Mouse (Mus musculus) stomach, embryonic 14.5 days (tissue): ENCODE measurements around the gene Pradc1. TPM values are rescaled to one million over a fixed set of nuclear protein-coding genes. Genes with fewer than 3 reads are reported as not detected.

Experiments used
- ATAC-seq: fragments of 200-750 bp; cut with Nextera tagmentation; 2 replicates; pipeline ENCODE4 v1.8.0; 2017; ENCODE audit warnings: low read depth, moderate TSS enrichment; ENCODE audit not compliant: insufficient number of reproducible peaks, insufficient read depth, low FRiP score
- H3K27ac ChIP-seq: fragments of 300-500 bp; sonication (generic); 2 replicates; pipeline ENCODE4 v1.5.1; 2014; ENCODE audit warnings: mild to moderate bottlenecking, low read length, moderate library complexity, mixed read lengths
- H3K27me3 ChIP-seq: fragments of 300-500 bp; sonication (generic); 2 replicates; pipeline ENCODE4 v1.6.1; 2014; ENCODE audit warnings: low read length, control low read depth, mixed read lengths; ENCODE audit not compliant: control insufficient read depth, insufficient read depth
- H3K36me3 ChIP-seq: fragments of 300-500 bp; sonication (generic); 2 replicates; pipeline ENCODE4 v1.6.1; 2014; ENCODE audit warnings: mild to moderate bottlenecking, control low read depth, low read length, moderate library complexity, mixed read lengths; ENCODE audit not compliant: control insufficient read depth, insufficient read depth
- H3K4me1 ChIP-seq: fragments of 300-500 bp; sonication (generic); 2 replicates; pipeline ENCODE4 v1.6.1; 2014; ENCODE audit warnings: low read length, control low read depth, mixed read lengths; ENCODE audit not compliant: control insufficient read depth, insufficient read depth
- H3K4me2 ChIP-seq: fragments of 300-500 bp; sonication (generic); replicated peaks from 2 replicates; pipeline ENCODE4 v1.6.1; 2014; ENCODE audit warnings: low read depth, low read length, control low read depth
- H3K4me3 ChIP-seq: fragments of 300-500 bp; sonication (generic); 2 replicates; pipeline ENCODE4 v1.5.1; 2014; ENCODE audit warnings: low read depth, low read length, control low read depth
- H3K9ac ChIP-seq: fragments of 300-500 bp; sonication (generic); replicated peaks from 2 replicates; pipeline ENCODE4 v1.6.1; 2014; ENCODE audit warnings: low read depth, mild to moderate bottlenecking, control low read depth, low read length, moderate library complexity, mixed read lengths
- H3K9me3 ChIP-seq: fragments of 300-500 bp; sonication (generic); 2 replicates; pipeline ENCODE4 v1.6.1; 2016; ENCODE audit warnings: low read depth, low read length, control low read depth; ENCODE audit not compliant: control insufficient read depth
- WGBS: fragments of 180-500 bp; shearing (Covaris S2); extraction: QIAGEN DNeasy Blood & Tissue Kit; methylation state at CpG from one replicate; pipeline ENCODE4 v1.1.7; 2014; 5-methylcytosine and 5-hydroxymethylcytosine counted together
- polyA plus RNA-seq: library from polyadenylated mRNA; unstranded; fragments of >200 nt; fragmentation: Nextera tagmentation; extraction: Ambion mirVana; gene quantifications from 2 replicates; pipeline ENCODE4 v1.2.1, GENCODE M21; 2014

Pradc1 gene
- polyA plus RNA-seq, 1 experiment from 2014 or later = 25.2 TPM

- Histone ChIP-seq H3K9ac (no peak overlapping the region), H3K9me3 (no peaks in the 10 kb centered on the region), H3K36me3 (no peaks in the 10 kb centered on the region), H3K4me2 (no peak overlapping the region), H3K4me3 (no peak overlapping the region), H3K4me1 (no peaks in the 10 kb centered on the region), H3K27me3 (peaks cover 31% of the 10 kb centered on the region), H3K27ac (no peak overlapping the region)
- 89% methylated on average over 2 of the region's 2 CpGs for WGBS
- ATAC-seq = no peak
These were observed 34.0 kb upstream of the Pradc1 start for GRCm38 (mm10) chr6:85485738-85486137.

GRCm38 (mm10) chr6:85483843-85484721 is 32.3 kb upstream of the Pradc1 start:
- no peaks in the 10 kb centered on the region for H3K9me3 ChIP-seq

GRCm38 (mm10) chr6:85480685-85481084 is 28.9 kb upstream of the Pradc1 start:
- Histone ChIP-seq H3K4me3 (no peak overlapping the region), H3K27ac (no peak overlapping the region), H3K9ac (no peak overlapping the region), H3K36me3 (no peaks in the 10 kb centered on the region), H3K9me3 (no peaks in the 10 kb centered on the region), H3K4me2 (no peak overlapping the region), H3K4me1 (no peaks in the 10 kb centered on the region), H3K27me3 (peaks cover 22% of the 10 kb centered on the region)
- no peak for ATAC-seq
- 75% methylated on average over 16 of the region's 16 CpGs for WGBS

More at GRCm38 (mm10) chr6:85483843-85484721, 32.3 kb upstream of the Pradc1 start:
- ATAC-seq = no peak
- H3K9ac ChIP-seq = no peak overlapping the region
- peak overlapping the region; percentile 45 for H3K4me2 ChIP-seq
- H3K27me3 ChIP-seq = peaks cover 31% of the 10 kb centered on the region
- H3K36me3 ChIP-seq = no peaks in the 10 kb centered on the region
- peak overlapping the region; percentile 27 for H3K4me3 ChIP-seq
- H3K27ac ChIP-seq = no peak overlapping the region
- WGBS = 2% methylated on average over 88 of the region's 92 CpGs
- H3K4me1 ChIP-seq = no peaks in the 10 kb centered on the region

GRCm38 (mm10) chr6:85479979-85480378 is 28.2 kb upstream of the Pradc1 start:
- Histone ChIP-seq H3K4me3 (no peak overlapping the region), H3K4me1 (no peaks in the 10 kb centered on the region), H3K27me3 (peaks cover 17% of the 10 kb centered on the region), H3K9ac (no peak overlapping the region), H3K36me3 (no peaks in the 10 kb centered on the region), H3K9me3 (no peaks in the 10 kb centered on the region), H3K4me2 (no peak overlapping the region), H3K27ac (no peak overlapping the region)
- 89% methylated on average over 5 of the region's 5 CpGs for WGBS
- no peak for ATAC-seq

GRCm38 (mm10) chr6:85478416-85478815 is 26.6 kb upstream of the Pradc1 start:
- Histone ChIP-seq H3K4me2 (no peak overlapping the region), H3K4me3 (no peak overlapping the region), H3K9me3 (no peaks in the 10 kb centered on the region), H3K9ac (no peak overlapping the region), H3K36me3 (no peaks in the 10 kb centered on the region), H3K27me3 (peaks cover 3% of the 10 kb centered on the region; the same call in 1 of the 2 replicates), H3K4me1 (no peaks in the 10 kb centered on the region), H3K27ac (no peak overlapping the region)
- no peak for ATAC-seq
- 47% methylated on average over 14 of the region's 14 CpGs for WGBS

- 37% methylated on average over 10 of the region's 10 CpGs for WGBS
- no peak overlapping the region for H3K27ac ChIP-seq
- no peaks in the 10 kb centered on the region for H3K9me3 ChIP-seq
- no peaks in the 10 kb centered on the region; the same call in 1 of the 2 replicates for H3K27me3 ChIP-seq
- no peaks in the 10 kb centered on the region for H3K4me1 ChIP-seq
- H3K9ac ChIP-seq = no peak overlapping the region
- H3K36me3 ChIP-seq = no peaks in the 10 kb centered on the region
- H3K4me2 ChIP-seq = no peak overlapping the region
- ATAC-seq = no peak
- no peak overlapping the region for H3K4me3 ChIP-seq
These were observed 25.7 kb upstream of the Pradc1 start for GRCm38 (mm10) chr6:85477366-85477917.

GRCm38 (mm10) chr6:85475581-85475980 is 23.8 kb upstream of the Pradc1 start:
- Histone ChIP-seq H3K9me3 (no peaks in the 10 kb centered on the region), H3K27ac (no peak overlapping the region), H3K4me2 (no peak overlapping the region), H3K4me1 (no peaks in the 10 kb centered on the region), H3K27me3 (no peaks in the 10 kb centered on the region), H3K4me3 (no peak overlapping the region), H3K9ac (no peak overlapping the region), H3K36me3 (no peaks in the 10 kb centered on the region)
- 73% methylated on average over 3 of the region's 3 CpGs for WGBS
- ATAC-seq = no peak

- no peak overlapping the region for H3K9ac ChIP-seq
- H3K4me1 ChIP-seq = no peaks in the 10 kb centered on the region
- H3K4me2 ChIP-seq = no peak overlapping the region
- peaks cover 16% of the 10 kb centered on the region for H3K36me3 ChIP-seq
- H3K27ac ChIP-seq = no peak overlapping the region
- ATAC-seq = no peak
- H3K9me3 ChIP-seq = no peaks in the 10 kb centered on the region
- H3K4me3 ChIP-seq = no peak overlapping the region
- WGBS = 50% methylated on average over 5 of the region's 5 CpGs
- no peaks in the 10 kb centered on the region for H3K27me3 ChIP-seq
These were observed 20.8 kb upstream of the Pradc1 start for GRCm38 (mm10) chr6:85472542-85472941.
